Mouse (Mus musculus) liver, embryonic 14.5 days (tissue): ENCODE results near the gene Scn1b.

Source experiments
- CTCF ChIP-seq: IDR thresholded peaks from 2 replicates; pipeline ENCODE4 v1.5.1; 2016; ENCODE audit warnings: antibody characterized with exemption, low read depth, control low read depth
- EP300 ChIP-seq: IDR thresholded peaks from 2 replicates; pipeline ENCODE4 v1.6.1; 2016; ENCODE audit warnings: antibody characterized with exemption, low read depth

- TF ChIP-seq CTCF (no peak), EP300 (no peak)
Measured at GRCm38 (mm10) chr7:31160763-31161162, 34.0 kb upstream of the Scn1b start.
